Mouse (Mus musculus) midbrain, embryonic 11.5 days (tissue): Measurements from ENCODE around the gene Syce2. TPM values are rescaled to one million over a fixed set of nuclear protein-coding genes. Genes with fewer than 3 reads are reported as not detected.

Source experiments
- ATAC-seq: fragments of 200-750 bp; cut with Nextera tagmentation; 2 replicates; pipeline ENCODE4 v1.8.0; 2017; ENCODE audit warnings: moderate TSS enrichment, moderate library complexity; ENCODE audit not compliant: low FRiP score
- DNase-seq: peaks from one replicate; pipeline ENCODE4 v3.0.0; 2015; ENCODE audit warnings: low spot score; ENCODE audit errors: missing footprints
- H3K27ac ChIP-seq: fragments of 300-500 bp; sonication (generic); 2 replicates; pipeline ENCODE4 v1.5.1; 2014; ENCODE audit warnings: low read depth, low read length
- H3K27me3 ChIP-seq: fragments of 300-500 bp; sonication (generic); 2 replicates; pipeline ENCODE4 v1.6.1; 2014; ENCODE audit warnings: mild to moderate bottlenecking, low read length, moderate library complexity, mixed read lengths; ENCODE audit not compliant: control insufficient read depth, insufficient read depth
- H3K36me3 ChIP-seq: fragments of 300-500 bp; sonication (generic); 2 replicates; pipeline ENCODE4 v1.6.1; 2014; ENCODE audit warnings: mild to moderate bottlenecking, low read length, moderate library complexity, mixed read lengths; ENCODE audit not compliant: control insufficient read depth, insufficient read depth
- H3K4me1 ChIP-seq: fragments of 300-500 bp; sonication (generic); 2 replicates; pipeline ENCODE4 v1.6.1; 2014; ENCODE audit warnings: low read length; ENCODE audit not compliant: control insufficient read depth, insufficient read depth
- H3K4me2 ChIP-seq: fragments of 300-500 bp; sonication (generic); 2 replicates; pipeline ENCODE4 v1.6.1; 2014; ENCODE audit warnings: mild to moderate bottlenecking, moderate library complexity
- H3K4me3 ChIP-seq: fragments of 300-500 bp; sonication (generic); 2 replicates; pipeline ENCODE4 v1.5.1; 2014; ENCODE audit warnings: low read depth, low read length
- H3K9ac ChIP-seq: fragments of 300-500 bp; sonication (generic); 2 replicates; pipeline ENCODE4 v1.6.1; 2014; ENCODE audit warnings: low read length
- H3K9me3 ChIP-seq: fragments of 300-500 bp; sonication (generic); 2 replicates; pipeline ENCODE4 v1.6.1; 2016; ENCODE audit warnings: low read length; ENCODE audit not compliant: control insufficient read depth
- WGBS: fragments of 180-500 bp; shearing (Covaris S2); extraction: QIAGEN DNeasy Blood & Tissue Kit; methylation state at CpG from one replicate; pipeline ENCODE4 v1.1.7; 2014; 5-methylcytosine and 5-hydroxymethylcytosine counted together
- polyA plus RNA-seq: library from polyadenylated mRNA; unstranded; fragments of >200 nt; fragmentation: Nextera tagmentation; extraction: Ambion mirVana; gene quantifications from 2 replicates; pipeline ENCODE4 v1.2.1, GENCODE M21; 2014

Gene Syce2
- polyA plus RNA-seq, 1 experiment from 2014 or later: 58.8 TPM

- 92% methylated on average over 1 of the region's 1 CpGs for WGBS
- peaks cover 19% of the 10 kb centered on the region for H3K27me3 ChIP-seq
- no peaks in the 10 kb centered on the region for H3K9me3 ChIP-seq
- no peaks in the 10 kb centered on the region; the same call in 1 of the 2 replicates for H3K4me1 ChIP-seq
- H3K9ac ChIP-seq: no peak overlapping the region
- H3K4me3 ChIP-seq: no peak overlapping the region
- no peak overlapping the region for H3K4me2 ChIP-seq
- no peaks in the 10 kb centered on the region for H3K36me3 ChIP-seq
- peak; percentile 14 for DNase-seq
- H3K27ac ChIP-seq: no peak overlapping the region
- no peak for ATAC-seq
Observed at GRCm38 (mm10) chr8:84927513-84927912, 55.6 kb downstream of the Syce2 start.

DNA sequence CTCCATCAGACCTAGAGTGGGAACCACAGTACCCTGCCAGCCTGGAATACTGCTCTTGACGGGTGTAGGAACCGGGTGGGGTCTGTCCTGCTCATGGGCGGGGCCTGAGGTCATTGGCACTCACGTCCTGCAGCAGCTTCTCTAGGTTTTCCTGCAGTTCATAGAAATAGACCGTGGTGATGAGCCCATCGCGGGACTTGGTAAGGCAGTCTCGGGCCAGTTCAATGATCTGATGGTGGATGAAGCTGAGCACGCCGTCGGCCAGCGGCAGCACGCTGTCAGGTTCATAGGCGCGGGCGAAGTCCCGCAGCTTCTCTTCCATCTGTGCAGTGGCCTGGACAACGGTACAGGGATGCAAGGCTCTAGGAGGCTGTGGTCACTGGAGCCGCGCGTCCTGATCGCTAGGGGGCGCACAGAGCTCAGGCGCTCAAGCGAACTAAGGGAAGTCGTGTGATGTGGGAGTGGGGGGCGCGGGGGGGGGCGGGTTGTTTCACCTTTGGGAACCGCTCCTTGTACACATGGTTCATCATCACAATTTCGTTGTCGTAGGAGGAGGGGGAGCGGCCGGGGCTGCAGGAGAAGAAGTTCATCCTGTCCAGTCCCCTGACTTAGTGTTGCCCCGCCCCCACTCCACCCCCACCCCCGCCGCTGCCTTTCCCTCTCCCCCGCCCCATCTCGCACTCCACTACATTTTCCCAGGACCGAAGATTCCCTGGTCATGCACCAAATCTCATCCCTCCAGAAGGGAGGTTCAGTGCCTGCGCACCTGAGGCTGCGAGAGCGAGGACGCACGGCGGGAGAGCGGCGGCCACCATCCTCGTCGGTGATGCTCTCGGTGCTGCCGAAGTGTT lies 56.8 kb downstream of the Syce2 start:
- Histone ChIP-seq H3K36me3 (no peaks in the 10 kb centered on the region), H3K27ac (no peak overlapping the region), H3K27me3 (peaks cover 19% of the 10 kb centered on the region), H3K4me3 (peak overlapping the region; percentile 36), H3K9ac (peak overlapping the region; percentile 30; the same call in 1 of the 2 replicates), H3K4me1 (no peaks in the 10 kb centered on the region; the same call in 1 of the 2 replicates), H3K9me3 (no peaks in the 10 kb centered on the region), H3K4me2 (peak overlapping the region; percentile 59)
- WGBS: 3% methylated on average over 51 of the region's 52 CpGs
- ATAC-seq: peak; percentile 86
- DNase-seq: peak; percentile 98

DNA sequence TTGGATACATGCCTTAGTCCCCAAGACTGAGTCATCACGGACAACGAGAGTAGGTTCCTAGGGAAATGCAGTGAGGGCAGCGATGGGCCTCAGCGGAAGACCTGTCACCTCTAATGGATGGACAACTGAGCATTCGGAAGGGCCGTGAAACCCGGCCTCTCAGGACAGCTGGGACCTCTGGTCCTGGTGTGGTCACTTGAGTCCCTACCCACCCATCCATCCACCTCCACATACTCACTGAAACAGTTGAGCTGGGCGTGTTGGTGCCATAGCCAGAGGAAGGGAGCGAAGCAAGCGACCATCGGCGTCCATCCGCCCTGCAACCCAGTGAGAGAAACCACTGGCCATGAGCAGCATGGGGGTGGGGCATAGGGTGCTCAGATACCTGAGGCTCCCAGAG lies 58.7 kb downstream of the Syce2 start:
- H3K27me3 ChIP-seq: peaks cover 33% of the 10 kb centered on the region

DNA sequence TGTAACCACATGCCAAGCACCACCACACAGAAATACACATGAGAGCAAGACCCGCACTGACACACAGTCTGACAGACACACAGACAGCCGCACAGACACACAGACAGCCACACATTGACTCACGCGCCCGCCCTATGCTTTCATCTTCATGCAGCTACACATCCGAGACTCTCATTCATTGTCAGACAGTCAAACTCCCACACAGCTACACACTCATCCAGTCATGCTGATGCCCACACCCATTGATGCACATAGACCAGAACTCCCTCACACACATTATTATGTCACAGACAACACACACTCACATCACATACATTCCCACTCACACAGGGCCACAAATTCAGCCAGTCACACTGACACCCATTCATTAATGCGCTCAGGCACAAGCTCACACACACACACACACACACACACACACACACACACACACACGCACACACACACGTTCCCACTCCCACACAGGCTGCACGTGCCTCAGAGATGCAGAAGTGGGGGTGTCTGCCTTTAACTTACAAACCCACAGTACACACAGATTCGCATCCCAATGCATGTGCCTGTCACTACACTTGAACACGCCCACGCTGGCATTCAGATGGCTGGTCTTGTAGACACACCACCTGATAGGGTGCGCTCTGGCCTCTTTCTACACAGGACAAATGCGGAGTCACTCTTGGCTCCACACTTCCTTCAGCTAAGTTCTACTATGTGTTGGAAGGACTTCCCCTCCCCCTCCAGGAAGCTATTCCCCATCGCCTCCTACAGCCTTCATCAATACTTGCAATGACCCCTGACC lies 62.1 kb downstream of the Syce2 start:
- no peak overlapping the region for H3K9ac ChIP-seq
- H3K27ac ChIP-seq: no peak overlapping the region
- 83% methylated on average over 16 of the region's 16 CpGs for WGBS

More for the DNA sequence above, 58.7 kb downstream of the Syce2 start:
- H3K9ac ChIP-seq: no peak overlapping the region
- peaks cover 16% of the 10 kb centered on the region for H3K4me1 ChIP-seq
- DNase-seq (peak; percentile 60), ATAC-seq (no peak)
- WGBS: 87% methylated on average over 13 of the region's 13 CpGs
- no peak overlapping the region for H3K4me3 ChIP-seq
- H3K27ac ChIP-seq: no peak overlapping the region
- no peaks in the 10 kb centered on the region for H3K9me3 ChIP-seq
- H3K4me2 ChIP-seq: no peak overlapping the region
- no peaks in the 10 kb centered on the region for H3K36me3 ChIP-seq

GRCm38 (mm10) chr8:84934860-84935259 lies 62.9 kb downstream of the Syce2 start:
- Histone ChIP-seq H3K4me2 (peak overlapping the region; percentile 95), H3K4me1 (peaks cover 29% of the 10 kb centered on the region), H3K36me3 (no peaks in the 10 kb centered on the region), H3K27me3 (peaks cover 38% of the 10 kb centered on the region), H3K4me3 (peak overlapping the region; percentile 65; the same call in 1 of the 2 replicates), H3K9me3 (no peaks in the 10 kb centered on the region), H3K27ac (no peak overlapping the region; the same call in 1 of the 2 replicates), H3K9ac (no peak overlapping the region)
- ATAC-seq (peak; percentile 78), DNase-seq (peak; percentile 96)
- WGBS: under 1% methylated on average over 15 of the region's 15 CpGs

More for the DNA sequence above, 62.1 kb downstream of the Syce2 start:
- H3K4me1 ChIP-seq: peaks cover 29% of the 10 kb centered on the region
- DNase-seq (peak; percentile 71), ATAC-seq (no peak)
- H3K27me3 ChIP-seq: peaks cover 46% of the 10 kb centered on the region
- no peaks in the 10 kb centered on the region for H3K9me3 ChIP-seq
- H3K36me3 ChIP-seq: no peaks in the 10 kb centered on the region
- H3K4me3 ChIP-seq: no peak overlapping the region
- H3K4me2 ChIP-seq: peak overlapping the region; percentile 95

DNA sequence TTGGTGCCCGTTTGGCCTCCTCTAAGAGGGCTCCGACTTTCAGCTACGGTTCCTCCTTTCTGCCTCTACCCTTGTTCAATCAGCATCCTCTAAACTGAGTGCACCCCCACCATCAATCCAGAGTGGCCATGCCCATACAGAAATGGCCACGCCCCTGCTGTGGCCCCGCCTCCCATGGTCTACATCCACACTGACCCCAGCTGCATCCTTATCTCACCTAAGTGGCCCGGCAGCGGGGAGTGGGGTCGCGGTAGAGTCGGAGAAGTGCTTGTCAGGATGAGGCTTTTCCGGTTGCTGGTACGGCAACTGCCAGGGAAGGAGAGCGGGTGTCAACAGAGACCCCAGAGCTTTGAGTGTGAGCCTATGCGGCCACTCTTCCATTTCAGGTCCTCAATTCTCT lies 63.6 kb downstream of the Syce2 start:
- peak overlapping the region; percentile 20; the same call in 1 of the 2 replicates for H3K9ac ChIP-seq
- ATAC-seq: peak; percentile 34
- WGBS: 9% methylated on average over 14 of the region's 14 CpGs

DNA sequence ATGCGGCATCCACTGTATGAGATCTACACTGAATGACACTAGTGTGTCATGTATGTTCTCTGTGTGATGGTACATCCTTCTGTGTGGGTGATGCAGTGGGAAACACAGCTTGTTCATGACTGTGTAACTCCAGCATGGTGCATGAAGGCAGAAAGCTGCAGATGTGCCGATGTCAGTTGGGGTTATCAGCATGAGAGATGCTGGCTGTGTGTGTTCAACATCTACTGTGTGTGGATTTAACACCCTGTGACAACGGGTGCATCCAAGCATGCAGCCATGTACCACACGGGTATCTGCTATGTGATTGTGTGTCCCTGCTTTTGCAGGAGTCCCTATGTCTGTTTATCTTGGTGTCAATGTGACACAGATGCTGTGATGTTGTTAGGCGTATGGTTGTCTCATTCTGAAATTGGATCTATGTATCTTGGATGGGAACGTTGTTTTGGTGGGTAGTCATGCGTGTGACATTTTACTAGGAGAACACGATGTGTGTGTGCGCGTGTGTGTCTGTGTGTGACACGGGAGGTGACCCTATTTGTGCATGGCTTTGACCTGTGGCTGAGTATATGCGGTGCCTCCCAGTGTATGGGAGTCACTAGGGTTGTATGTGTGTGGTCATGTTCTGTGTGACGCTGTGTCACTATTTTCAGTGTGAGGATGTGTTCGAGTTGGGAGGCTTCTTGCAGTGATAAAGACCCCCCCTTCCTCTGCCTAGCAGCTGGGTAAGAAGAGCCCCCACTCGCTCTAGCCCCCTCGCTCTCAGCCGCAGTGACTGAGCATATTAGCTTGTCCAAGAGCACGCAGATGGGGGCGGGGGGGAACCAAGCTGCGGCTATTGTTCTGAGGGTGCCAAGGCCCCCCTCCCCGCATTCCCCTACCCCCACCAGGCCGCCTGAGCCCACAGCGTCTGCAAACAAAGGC lies 64.4 kb downstream of the Syce2 start:
- H3K4me2 ChIP-seq: peak overlapping the region; percentile 95
- H3K9ac ChIP-seq: peak overlapping the region; percentile 76
- peak overlapping the region; percentile 65 for H3K4me3 ChIP-seq
- no peaks in the 10 kb centered on the region for H3K36me3 ChIP-seq
- WGBS: 21% methylated on average over 20 of the region's 23 CpGs
- no peaks in the 10 kb centered on the region for H3K9me3 ChIP-seq
- H3K4me1 ChIP-seq: peaks cover 29% of the 10 kb centered on the region
- H3K27ac ChIP-seq: peak overlapping the region; percentile 59; the same call in 1 of the 2 replicates
- ATAC-seq (peak; percentile 59), DNase-seq (peak; percentile 88)
- peaks cover 30% of the 10 kb centered on the region for H3K27me3 ChIP-seq

More for the DNA sequence above, 63.6 kb downstream of the Syce2 start:
- Histone ChIP-seq H3K27me3 (peaks cover 33% of the 10 kb centered on the region), H3K4me2 (peak overlapping the region; percentile 95), H3K36me3 (no peaks in the 10 kb centered on the region), H3K4me3 (peak overlapping the region; percentile 65; the same call in 1 of the 2 replicates), H3K27ac (no peak overlapping the region), H3K4me1 (peaks cover 29% of the 10 kb centered on the region), H3K9me3 (no peaks in the 10 kb centered on the region)
- DNase-seq: peak; percentile 89

DNA sequence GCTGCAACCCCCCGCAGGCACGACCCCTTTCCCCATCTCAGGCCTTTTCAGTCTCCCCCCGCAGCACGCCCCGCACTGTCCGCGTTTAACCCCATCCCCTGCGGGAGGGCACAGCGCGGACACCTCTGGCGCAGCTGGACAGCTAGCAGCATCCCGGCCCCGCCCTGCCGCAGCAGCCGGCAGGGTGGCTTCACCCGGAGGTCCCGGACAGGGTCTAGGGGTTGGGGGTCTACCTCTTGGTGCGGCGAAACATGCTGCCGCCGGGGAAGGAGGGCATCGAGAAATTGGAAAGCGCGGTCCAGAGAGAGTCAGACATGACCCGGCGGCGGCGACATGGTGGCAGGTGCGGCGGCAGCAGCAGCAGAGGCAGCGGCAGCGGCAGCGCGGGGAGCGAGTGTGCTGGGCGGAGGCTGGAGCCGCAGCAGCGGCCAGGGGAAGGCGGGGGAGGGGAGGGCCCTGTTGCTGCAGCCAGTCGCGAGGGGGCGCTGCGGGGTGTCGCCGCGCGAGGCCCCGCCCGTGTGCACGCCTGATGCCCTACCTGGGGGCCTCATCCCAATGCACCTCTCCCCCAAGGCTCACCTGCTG lies 65.1 kb downstream of the Syce2 start, which contains the start of gene Mast1:
Gene Mast1, minus strand, starts transcription at position 398 of the 585 bp plus-strand sequence.
- peak within 1 kb of the TSS; percentile 59; the same call in 1 of the 2 replicates for H3K27ac ChIP-seq
- H3K4me2 ChIP-seq: peak within 1 kb of the TSS; percentile 95
- peaks cover 30% of the 10 kb centered on the region for H3K27me3 ChIP-seq
- DNase-seq (peak; percentile 97), ATAC-seq (peak; percentile 65)
- H3K9me3 ChIP-seq: no peaks in the 10 kb centered on the region
- H3K4me3 ChIP-seq: peak within 1 kb of the TSS; percentile 65
- H3K36me3 ChIP-seq: no peaks in the 10 kb centered on the region
- WGBS: under 1% methylated on average over 45 of the region's 50 CpGs
- H3K4me1 ChIP-seq: peaks cover 29% of the 10 kb centered on the region
- peak within 1 kb of the TSS; percentile 76 for H3K9ac ChIP-seq
